Mouse (Mus musculus) T-helper 2 cell (primary cell): ENCODE data around the gene 2200002J24Rik.

Experiments used
- in situ Hi-C: fragments of 300-600 bp; cut with MboI, MseI; formaldehyde crosslinking; loops from one replicate; pipeline ENCODE4 v1.15.1; 2025; ENCODE audit warnings: high pct_unique_total_duplicates

The 2200002J24Rik gene

DNA sequence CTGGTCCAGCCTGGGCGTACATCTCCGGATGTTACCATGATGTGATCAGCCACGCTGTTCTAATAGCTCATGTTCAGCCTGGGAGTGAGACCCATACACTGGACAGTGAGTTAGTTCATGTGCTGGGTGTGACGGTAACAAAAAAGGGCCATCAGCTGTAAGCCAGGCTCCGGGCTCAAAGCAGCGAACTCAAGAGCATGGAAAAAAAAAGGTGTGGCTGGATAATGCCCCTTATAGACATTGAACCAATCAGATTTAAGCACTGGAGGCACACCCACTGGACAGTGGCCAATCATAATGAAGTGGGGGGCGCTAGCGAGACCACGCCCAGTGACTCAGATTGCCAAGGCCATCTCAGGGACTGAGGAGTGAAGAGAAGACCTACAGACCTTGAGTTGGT lies at the start of gene 2200002J24Rik:
TSS of gene 2200002J24Rik (plus strand) at position 338 of the 400 bp plus-strand sequence.
- in situ Hi-C loops, result loop anchor here (25.0 kb wide), 1 partner anchor 1086 kb away; no protein-coding TSS in a partner anchor

- in situ Hi-C loops, result loop anchor here (10.0 kb wide), 1 partner anchor 305 kb away; the partner anchor contains the start of gene Usf2
These were observed 48.9 kb upstream of the 2200002J24Rik start, which contains the start of gene Rbm42 for GRCm38 (mm10) chr7:30649591-30650540. Gene Rbm42, minus strand, starts transcription at chr7:30650317.

- in situ Hi-C loops, result loop anchor here (5.0 kb wide), 1 partner anchor 53 kb away; no protein-coding TSS in a partner anchor
These were observed 34.1 kb upstream of the 2200002J24Rik start, which contains the start of gene Haus5 for GRCm38 (mm10) chr7:30664529-30665200. Gene Haus5, minus strand, starts transcription at chr7:30664994.

- in situ Hi-C loops, result loop anchor here (5.0 kb wide), 1 partner anchor 52 kb away; no protein-coding TSS in a partner anchor
These were observed 33.4 kb upstream of the 2200002J24Rik start for GRCm38 (mm10) chr7:30665321-30665720.

- in situ Hi-C loops, result loop anchor here (5.0 kb wide), 1 partner anchor 48 kb away; no protein-coding TSS in a partner anchor
These were observed 29.5 kb upstream of the 2200002J24Rik start for GRCm38 (mm10) chr7:30669229-30669628.

DNA sequence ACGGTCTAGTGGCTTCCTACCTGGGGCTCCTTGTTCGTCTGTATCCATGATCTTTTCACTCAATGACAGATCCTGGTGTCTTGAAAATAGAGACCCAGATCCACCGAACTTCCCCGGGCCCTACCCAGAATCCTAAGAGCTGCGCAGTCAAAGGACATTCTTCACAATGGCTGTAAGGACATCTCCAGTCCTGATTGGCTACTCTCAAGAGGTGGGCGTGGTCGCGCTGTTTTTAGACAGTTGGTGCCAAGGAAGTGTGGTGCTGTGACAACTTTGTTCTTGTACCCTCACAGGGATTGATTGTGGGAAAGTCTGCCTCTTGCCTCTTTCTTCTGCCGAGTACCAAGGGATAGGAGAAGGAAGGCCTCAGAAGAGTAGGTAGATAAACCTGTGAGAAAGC lies 27.2 kb upstream of the 2200002J24Rik start, which contains the start of gene Pmis2:
TSS of gene Pmis2 (minus strand) at position 126 of the 400 bp plus-strand sequence.
- in situ Hi-C loops, result no loop called here

- in situ Hi-C loops, result loop anchor here (25.0 kb wide), 1 partner anchor 1066 kb away; no protein-coding TSS in a partner anchor
These were observed 20.3 kb upstream of the 2200002J24Rik start for GRCm38 (mm10) chr7:30678263-30678975.

DNA sequence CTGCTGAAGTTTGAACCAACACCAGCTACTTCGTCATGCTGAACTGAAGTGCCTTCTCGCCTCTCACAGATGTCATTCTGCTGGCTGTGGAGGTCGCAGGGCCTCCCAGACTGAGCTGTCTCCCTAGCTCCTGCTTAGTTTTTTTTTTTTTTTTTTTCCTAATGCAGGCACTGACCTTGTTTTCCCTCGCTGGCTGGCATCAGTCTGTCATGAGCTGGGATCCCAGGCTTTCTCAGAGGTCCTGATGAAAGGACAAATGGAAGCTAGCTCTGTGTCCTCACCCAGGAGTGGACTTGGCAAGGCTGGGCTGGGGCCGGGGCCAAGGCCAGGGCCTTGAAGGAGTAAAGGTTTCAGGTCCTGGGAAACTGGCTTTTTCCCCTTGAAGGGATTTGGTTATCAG lies 16.8 kb upstream of the 2200002J24Rik start:
- in situ Hi-C loops, result loop anchor here (25.0 kb wide), 1 partner anchor 1070 kb away; no protein-coding TSS in a partner anchor

GRCm38 (mm10) chr7:30683425-30683824 lies 15.3 kb upstream of the 2200002J24Rik start:
- in situ Hi-C loops, result loop anchor here (25.0 kb wide), 1 partner anchor 1071 kb away; no protein-coding TSS in a partner anchor

- in situ Hi-C loops, result loop anchor here (25.0 kb wide), 1 partner anchor 1076 kb away; no protein-coding TSS in a partner anchor
These were observed 10.4 kb upstream of the 2200002J24Rik start for GRCm38 (mm10) chr7:30688325-30688724.

- in situ Hi-C loops, result loop anchor here (25.0 kb wide), 1 partner anchor 1086 kb away; no protein-coding TSS in a partner anchor
These were observed 625 bp upstream of the 2200002J24Rik start for GRCm38 (mm10) chr7:30698101-30698500.

DNA sequence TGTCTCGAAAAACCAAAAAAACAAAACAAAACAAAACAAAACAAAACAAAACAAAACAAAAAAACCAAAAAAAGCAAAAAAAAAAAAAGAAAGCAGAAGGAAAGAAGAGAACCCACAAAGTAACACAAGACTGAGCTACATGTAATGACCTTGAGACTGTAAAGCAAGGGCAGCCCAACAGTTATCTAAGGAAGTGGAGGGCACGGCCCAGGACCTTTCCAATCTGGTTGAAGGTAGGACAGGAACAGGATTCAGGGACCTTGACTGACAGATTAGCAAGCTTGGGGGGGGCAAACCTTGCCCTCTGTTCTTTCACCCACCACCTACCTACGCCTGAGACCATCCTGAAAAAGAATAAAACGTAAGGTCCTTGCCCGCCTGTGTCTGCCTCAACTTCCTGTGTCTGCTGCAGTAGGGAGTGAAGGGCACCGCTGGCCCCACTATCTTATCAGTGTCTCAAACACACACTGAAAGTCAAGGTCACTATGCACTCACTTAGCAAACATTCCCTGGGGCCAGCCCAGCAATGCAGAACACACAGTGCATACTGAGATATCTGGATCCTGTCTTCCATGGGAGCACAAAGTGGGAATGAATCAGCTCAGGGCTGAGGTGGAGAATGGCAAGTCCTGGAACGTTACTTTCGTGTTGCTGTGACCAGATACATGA lies 7.6 kb downstream of the 2200002J24Rik start:
- in situ Hi-C loops, result no loop called here

- in situ Hi-C loops, result no loop called here
These were observed 8.7 kb downstream of the 2200002J24Rik start for GRCm38 (mm10) chr7:30707441-30707840.

DNA sequence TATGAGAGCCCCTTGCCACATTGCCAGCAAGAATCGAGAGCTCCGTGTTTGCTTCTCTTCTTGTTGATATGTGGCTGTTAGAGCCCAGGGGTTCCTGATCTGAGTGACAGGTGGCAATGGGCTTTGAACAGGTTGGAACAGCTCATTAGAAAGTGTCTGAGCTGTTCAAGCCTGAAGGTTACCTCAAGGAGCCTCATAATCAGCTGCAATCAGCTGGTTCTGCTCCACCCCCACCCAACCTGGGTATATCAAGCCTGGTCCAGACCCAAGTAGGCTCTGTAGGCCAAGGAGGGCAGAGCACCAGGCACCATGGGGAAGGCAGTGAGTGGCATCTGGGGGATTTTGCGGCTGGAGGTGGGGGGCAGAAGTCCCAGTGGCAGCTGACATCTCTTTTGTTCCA lies 13.2 kb downstream of the 2200002J24Rik start, which contains the start of gene Atp4a:
TSS of gene Atp4a (plus strand) at position 268 of the 400 bp plus-strand sequence.
- in situ Hi-C loops, result no loop called here

- in situ Hi-C loops, result loop anchor here (5.0 kb wide), 1 partner anchor 50 kb away; no protein-coding TSS in a partner anchor
These were observed 18.4 kb downstream of the 2200002J24Rik start for GRCm38 (mm10) chr7:30717006-30717715.

GRCm38 (mm10) chr7:30717716-30718046 lies 19.0 kb downstream of the 2200002J24Rik start:
- in situ Hi-C loops, result loop anchor here (5.0 kb wide), 1 partner anchor 50 kb away; no protein-coding TSS in a partner anchor

- in situ Hi-C loops, result loop anchor here (5.0 kb wide), 1 partner anchor 52 kb away; no protein-coding TSS in a partner anchor
These were observed 20.9 kb downstream of the 2200002J24Rik start for GRCm38 (mm10) chr7:30719669-30720068.

DNA sequence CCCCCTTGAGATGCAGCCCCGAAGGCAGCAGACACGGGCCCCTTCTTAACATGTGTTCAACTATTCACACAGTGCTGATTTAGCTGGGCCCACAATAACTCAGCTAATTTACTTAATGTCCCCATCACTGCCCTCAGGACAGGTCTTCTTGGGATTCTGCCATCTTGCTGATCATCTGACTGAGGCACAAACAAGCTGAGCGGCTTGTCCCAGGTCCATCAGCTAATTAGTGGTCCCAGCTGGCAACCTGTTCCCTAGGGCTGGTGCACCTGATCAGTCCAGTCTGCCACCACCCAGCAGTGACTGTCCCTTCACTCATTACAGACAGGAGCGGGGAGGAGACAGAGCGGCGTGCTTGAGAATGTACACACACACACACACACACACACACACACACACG lies 22.6 kb downstream of the 2200002J24Rik start:
- in situ Hi-C loops, result no loop called here

GRCm38 (mm10) chr7:30723274-30723953 lies 24.7 kb downstream of the 2200002J24Rik start:
- in situ Hi-C loops, result no loop called here
